Mouse (Mus musculus) cerebellum, adult 18-20 months (tissue): ENCODE data around the gene Gpatch8.

ENCODE experiments used
- DNase-seq, 2 experiments: peaks; one replicate each; pipeline ENCODE4 v3.0.0; 2021

Gpatch8 gene

DNA sequence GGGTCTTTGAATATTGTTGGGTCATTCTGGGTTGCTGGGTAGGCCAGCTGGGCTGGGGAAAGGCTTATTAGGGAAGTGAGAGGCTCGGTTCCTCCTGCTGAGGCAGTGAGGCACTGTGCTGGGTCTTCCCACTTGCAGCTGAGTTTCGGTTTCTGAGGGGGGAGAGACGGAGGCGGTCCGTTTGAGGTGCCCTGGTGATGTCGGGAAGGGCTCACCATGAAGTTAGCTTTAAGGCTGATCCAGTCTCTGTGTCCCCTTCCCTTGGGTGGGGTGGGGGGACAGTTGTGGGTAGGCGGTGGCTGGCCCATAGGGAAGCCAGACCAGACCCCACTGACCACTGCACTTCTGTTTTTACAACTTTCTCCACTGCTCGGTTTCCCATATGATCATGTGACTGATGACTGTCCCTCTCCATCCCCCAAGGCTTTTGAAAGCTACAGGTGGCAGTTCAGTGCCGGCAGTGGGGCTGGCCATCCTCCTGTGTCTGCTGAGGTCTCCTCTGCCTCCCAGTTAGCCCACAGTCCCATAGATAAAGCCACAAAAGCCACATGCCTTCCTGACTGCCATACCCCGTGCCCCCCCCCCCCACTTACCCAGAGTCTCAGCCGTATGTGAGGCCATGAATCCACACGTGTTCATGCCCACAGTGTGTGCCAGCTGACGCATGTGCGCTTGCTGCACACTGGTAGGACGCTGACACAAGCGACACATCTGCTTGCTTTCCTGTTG is 123.9 kb downstream of the Gpatch8 start:
- DNase-seq = peak; percentile 19 to 26

DNA sequence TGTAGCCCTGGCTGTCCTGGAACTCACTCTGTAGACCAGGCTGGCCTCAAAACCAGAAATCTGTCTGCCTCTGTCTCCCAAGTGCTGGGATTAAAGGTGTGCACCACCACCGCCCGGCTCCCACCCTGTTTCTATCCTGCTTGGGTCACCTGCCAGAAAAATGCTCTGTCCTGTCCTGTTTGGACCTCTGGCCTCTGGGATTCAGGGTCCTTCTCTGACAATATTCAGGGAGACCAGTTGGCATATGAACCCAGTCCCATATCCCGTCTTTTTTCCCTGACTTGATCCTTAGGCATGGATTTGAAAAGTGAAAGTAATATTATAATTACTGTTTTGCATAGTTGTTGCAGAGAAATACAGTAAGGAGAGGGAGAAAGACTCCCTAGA is 124.5 kb downstream of the Gpatch8 start:
- DNase-seq = peak; percentile 15 to 22

DNA sequence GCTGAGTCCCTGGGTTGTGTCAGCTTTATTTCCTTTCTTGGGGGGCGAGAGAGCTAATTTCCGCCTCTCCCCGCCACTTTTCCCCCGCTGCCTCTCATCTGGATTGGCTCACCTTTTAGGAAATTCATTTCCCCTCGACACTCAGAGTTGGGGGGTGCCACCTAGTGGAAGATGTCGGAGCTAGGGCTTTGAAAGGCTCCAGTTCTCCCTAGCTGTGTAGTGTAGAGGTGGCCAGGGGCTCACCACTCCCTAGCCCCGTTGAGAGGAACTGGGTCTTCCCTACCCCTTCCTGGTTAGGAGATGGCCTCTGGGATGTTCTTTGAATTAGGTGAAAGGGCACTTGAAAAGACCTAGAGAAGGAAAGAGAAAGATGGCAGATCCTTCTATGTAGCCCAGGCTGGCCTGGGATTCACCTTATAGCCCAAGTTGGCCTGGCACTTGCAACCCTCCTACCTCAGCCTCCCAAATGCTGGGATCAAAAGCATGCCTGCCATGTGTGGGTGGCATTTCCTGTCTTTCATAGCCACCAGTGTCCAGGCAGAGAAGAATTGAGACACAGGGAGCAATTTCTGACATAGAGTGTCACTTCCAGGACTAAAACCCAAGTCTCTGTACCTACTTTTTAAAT is 125.1 kb downstream of the Gpatch8 start:
- DNase-seq = peak; percentile 85 to 88

DNA sequence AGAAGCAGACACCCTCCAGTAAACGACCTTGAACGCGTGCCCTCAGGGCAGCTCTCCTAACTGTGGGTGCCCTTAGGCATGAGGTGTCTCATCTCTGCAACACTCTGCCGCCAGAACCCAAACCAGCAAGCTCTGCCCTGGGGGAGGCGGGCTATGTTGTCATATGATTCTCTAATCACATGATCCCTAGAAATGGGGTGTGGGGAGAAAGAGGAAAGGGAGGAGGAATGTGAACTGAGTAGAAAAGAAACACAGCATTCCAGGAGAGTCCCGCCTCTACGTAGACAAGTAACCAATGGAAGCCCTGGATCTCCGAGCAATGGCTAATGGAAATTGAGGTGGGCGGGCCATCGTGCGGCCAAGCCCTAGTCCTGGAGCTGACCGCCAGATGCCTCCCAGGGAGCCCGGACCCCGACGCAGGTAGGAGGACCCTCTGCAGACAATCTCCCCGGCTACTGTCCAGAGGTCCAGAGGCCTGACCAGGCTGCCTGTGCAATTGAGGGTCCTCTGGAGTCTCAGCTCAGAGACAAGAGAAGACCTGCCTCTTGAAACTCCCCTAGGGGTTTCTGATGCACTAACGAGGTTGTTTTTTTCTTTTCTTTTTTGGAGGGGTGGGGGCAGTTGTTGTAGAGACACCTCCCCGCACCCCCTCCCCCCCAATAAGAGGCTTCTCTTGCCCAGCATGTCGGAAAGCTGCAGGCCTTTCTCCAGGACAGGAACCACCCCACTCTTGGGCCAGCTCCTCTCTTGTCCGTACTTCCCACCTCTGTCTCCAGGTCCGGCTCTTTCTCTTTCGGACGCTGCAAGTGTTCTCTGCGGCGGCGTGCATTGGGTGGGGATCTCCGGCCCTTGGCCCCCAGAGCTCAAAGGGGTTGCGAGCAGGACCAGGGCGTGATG is 125.8 kb downstream of the Gpatch8 start, which contains the start of gene Grn:
Grn (plus strand) TSS at position 195 of the 897 bp plus-strand sequence.
- peak; percentile 88 to 96 for DNase-seq

DNA sequence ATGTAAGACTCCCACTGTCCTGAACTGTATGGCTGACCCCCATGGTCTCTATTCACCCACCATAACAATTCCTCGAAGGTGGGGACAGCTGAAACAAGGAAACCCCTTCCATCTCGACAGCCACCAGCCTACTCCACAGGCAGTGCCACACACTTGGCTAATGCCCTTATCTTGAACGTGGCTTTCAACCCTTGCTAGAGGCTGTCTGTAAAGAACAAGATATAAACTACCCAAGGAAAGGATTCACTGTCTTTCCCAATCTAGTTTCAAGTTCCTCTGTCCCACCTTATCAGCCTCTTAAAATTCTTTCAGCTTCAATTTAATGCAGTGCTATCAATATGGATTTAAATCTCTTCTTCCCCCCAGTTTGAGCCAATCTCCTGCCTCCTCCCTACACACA is 126.6 kb downstream of the Gpatch8 start:
- peak in 1 of 2 experiments; percentile 17 for DNase-seq

GRCm38 (mm10) chr11:102428981-102429540 is 127.1 kb downstream of the Gpatch8 start:
- DNase-seq = peak in 1 of 2 experiments; percentile 9
